Mouse (Mus musculus) liver, embryonic 14.5 days (tissue): ENCODE data around the gene Atp7b. TPM values are rescaled to one million over a fixed set of nuclear protein-coding genes. Genes with fewer than 3 reads are reported as not detected.

Source experiments
- ATAC-seq: fragments of 200-750 bp; cut with Nextera tagmentation; 2 replicates; pipeline ENCODE4 v1.8.0; 2017; ENCODE audit warnings: moderate number of reproducible peaks, mild to moderate bottlenecking, moderate library complexity; ENCODE audit not compliant: insufficient read depth
- DNase-seq, 3 experiments: peaks; one replicate each; pipeline ENCODE4 v3.0.0-alpha.2; 2012 to 2013; ENCODE audit warnings: low read depth in 3 of 3, low spot score in 3 of 3
- H3K27ac ChIP-seq: fragments of 300-500 bp; sonication (generic); 2 replicates; pipeline ENCODE4 v1.5.1; 2014; ENCODE audit warnings: moderate library complexity, mild to moderate bottlenecking, control low read depth, inconsistent platforms
- H3K27me3 ChIP-seq: fragments of 300-500 bp; sonication (generic); 2 replicates; pipeline ENCODE4 v1.6.1; 2014; ENCODE audit warnings: mild to moderate bottlenecking, low read length, moderate library complexity; ENCODE audit not compliant: control insufficient read depth, insufficient read depth
- H3K36me3 ChIP-seq: fragments of 300-500 bp; sonication (generic); replicated peaks from 2 replicates; pipeline ENCODE4 v1.6.1; 2014; ENCODE audit warnings: low read depth; ENCODE audit not compliant: control insufficient read depth, insufficient read depth
- H3K4me1 ChIP-seq, 2 experiments: fragments of 200-500 bp in 1 of 2; fragments of 300-500 bp in 1 of 2; sonication (generic) in 1 of 2; replicated peaks; 2 replicates each; pipeline ENCODE4 v1.6.1; 2012 to 2014; ENCODE audit warnings: antibody characterized with exemption in 1 of 2, inconsistent platforms in 1 of 2, low read length in 1 of 2; ENCODE audit not compliant: control insufficient read depth in 2 of 2, insufficient read depth in 2 of 2
- H3K4me2 ChIP-seq: fragments of 300-500 bp; sonication (generic); 2 replicates; pipeline ENCODE4 v1.6.1; 2014; ENCODE audit warnings: low read depth, mild to moderate bottlenecking, control low read depth, moderate library complexity
- H3K4me3 ChIP-seq, 2 experiments: fragments of 200-500 bp in 1 of 2; fragments of 300-500 bp in 1 of 2; sonication (generic) in 1 of 2; 2 replicates each; pipeline ENCODE4 v1.5.1; 2012 to 2014; ENCODE audit warnings: low read depth in 2 of 2, low read length in 2 of 2, mild to moderate bottlenecking in 2 of 2, control low read depth in 1 of 2, inconsistent platforms in 1 of 2, moderate library complexity in 1 of 2; ENCODE audit not compliant: insufficient read depth in 1 of 2
- H3K9ac ChIP-seq: fragments of 300-500 bp; sonication (generic); replicated peaks from 2 replicates; pipeline ENCODE4 v1.6.1; 2014; ENCODE audit warnings: mild to moderate bottlenecking, control low read depth, moderate library complexity
- H3K9me3 ChIP-seq: fragments of 300-500 bp; sonication (generic); 2 replicates; pipeline ENCODE4 v1.6.1; 2016; ENCODE audit warnings: low read length, mixed read lengths; ENCODE audit not compliant: control insufficient read depth
- CTCF ChIP-seq: IDR thresholded peaks from 2 replicates; pipeline ENCODE4 v1.5.1; 2016; ENCODE audit warnings: antibody characterized with exemption, low read depth, control low read depth
- EP300 ChIP-seq: IDR thresholded peaks from 2 replicates; pipeline ENCODE4 v1.6.1; 2016; ENCODE audit warnings: antibody characterized with exemption, low read depth
- WGBS: fragments of 180-500 bp; shearing (Covaris S2); extraction: QIAGEN DNeasy Blood & Tissue Kit; methylation state at CpG from one replicate; pipeline ENCODE4 v1.1.7; 2014; ENCODE audit not compliant: insufficient replicate concordance; 5-methylcytosine and 5-hydroxymethylcytosine counted together
- polyA plus RNA-seq, 2 experiments: library from polyadenylated mRNA; depleted of rRNA in 1 of 2; stranded (reverse) in 1 of 2; unstranded in 1 of 2; fragments of >200 nt; fragmentation: Nextera tagmentation in 1 of 2; extraction: Ambion mirVana in 1 of 2; gene quantifications; 2 replicates each; pipeline versions ENCODE4 v1.2.1 to v1.2.3; 2012 to 2014

Gene Atp7b
- polyA plus RNA-seq, 2 experiments: 9.4 to 10.4 TPM

DNA sequence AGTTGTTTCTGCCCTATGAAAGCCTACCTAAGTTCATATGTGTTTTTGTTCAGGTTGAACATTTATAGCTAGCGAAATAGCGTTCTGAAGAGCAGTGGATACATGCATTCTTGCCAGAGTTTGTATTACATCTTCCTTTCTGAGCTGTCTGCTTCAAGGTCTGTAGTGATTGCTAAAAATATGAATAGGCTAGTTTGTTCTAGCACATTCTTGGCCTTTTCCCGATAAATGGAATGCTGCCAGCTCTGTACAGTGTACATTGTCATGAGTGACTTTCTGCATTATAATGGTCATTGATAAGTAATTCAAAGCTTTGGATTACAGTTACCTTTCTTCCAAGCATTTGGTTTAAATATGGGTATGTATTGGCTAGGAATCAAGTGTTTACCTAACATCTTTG, 1.0 kb upstream of the Atp7b start:
- Histone ChIP-seq H3K27ac (no peak overlapping the region), H3K4me3 (peak overlapping the region; percentile 95 to 99), H3K27me3 (no peaks in the 10 kb centered on the region), H3K9me3 (no peaks in the 10 kb centered on the region), H3K36me3 (peaks cover 13% of the 10 kb centered on the region), H3K4me2 (peak overlapping the region; percentile 84), H3K4me1 (peaks cover 28 to 29% of the 10 kb centered on the region in 2 experiments), H3K9ac (peak overlapping the region; percentile 59)
- DNase-seq (no peak), ATAC-seq (no peak)
- TF ChIP-seq EP300: no peak
- 4% methylated on average over 3 of the region's 3 CpGs for WGBS

- Histone ChIP-seq H3K9ac (peak within 1 kb of the TSS; percentile 95), H3K4me2 (peak within 1 kb of the TSS; percentile 84), H3K27me3 (no peaks in the 10 kb centered on the region), H3K27ac (peak within 1 kb of the TSS; percentile 83), H3K36me3 (peaks cover 6% of the 10 kb centered on the region), H3K4me3 (peak within 1 kb of the TSS; percentile 96 to 99), H3K4me1 (peaks cover 35% of the 10 kb centered on the region in 2 experiments), H3K9me3 (no peaks in the 10 kb centered on the region)
- WGBS: under 1% methylated on average over 36 of the region's 36 CpGs
- ATAC-seq (peak; percentile 95), DNase-seq (peak; percentile 99)
- TF ChIP-seq CTCF (peak; percentile 54), EP300 (no peak; the same call in 1 of the 2 replicates)
Observed at GRCm38 (mm10) chr8:22060446-22060889, 363 bp upstream of the Atp7b start, which contains the start of gene Alg11. TSS of gene Alg11 (plus strand) at chr8:22060721.

GRCm38 (mm10) chr8:22059153-22059738, 859 bp downstream of the Atp7b start:
- WGBS: 14% methylated on average over 11 of the region's 11 CpGs
- ATAC-seq (no peak), DNase-seq (no peak)
- Histone ChIP-seq H3K27me3 (no peaks in the 10 kb centered on the region), H3K27ac (peak overlapping the region; percentile 83), H3K4me2 (peak overlapping the region; percentile 84), H3K36me3 (no peaks in the 10 kb centered on the region; the same call in 1 of the 2 replicates), H3K9me3 (no peaks in the 10 kb centered on the region), H3K9ac (peak overlapping the region; percentile 95), H3K4me3 (peak overlapping the region; percentile 96 to 99), H3K4me1 (peaks cover 46 to 47% of the 10 kb centered on the region in 2 experiments)
- TF ChIP-seq CTCF (no peak), EP300 (no peak)

DNA sequence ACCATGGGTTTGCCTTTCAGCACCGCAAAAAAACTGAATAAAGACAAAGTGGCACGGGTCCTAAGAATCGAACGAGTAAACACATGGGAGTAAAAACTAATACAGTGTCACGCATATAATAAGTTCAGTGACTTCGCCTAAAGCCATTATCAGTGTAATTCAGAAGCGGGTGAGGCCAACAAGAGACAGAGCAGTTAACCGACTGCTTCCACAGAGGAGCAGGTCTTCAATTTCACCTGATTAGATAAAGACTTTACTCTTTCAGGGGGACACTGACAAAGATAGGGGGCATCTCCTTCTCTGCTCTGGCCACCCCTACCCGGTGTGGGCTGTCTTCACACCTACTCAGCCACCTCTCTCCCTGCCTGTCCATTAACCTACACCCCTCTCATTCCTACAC, 1.7 kb downstream of the Atp7b start:
- Histone ChIP-seq H3K27me3 (no peaks in the 10 kb centered on the region), H3K9ac (peak overlapping the region; percentile 95), H3K27ac (peak overlapping the region; percentile 70), H3K4me1 (peaks cover 49 to 52% of the 10 kb centered on the region in 2 experiments), H3K36me3 (no peaks in the 10 kb centered on the region; the same call in 1 of the 2 replicates), H3K4me2 (peak overlapping the region; percentile 84), H3K9me3 (no peaks in the 10 kb centered on the region), H3K4me3 (peak overlapping the region; percentile 96 to 99)
- DNase-seq (peak; percentile 50 to 55 (median 52)), ATAC-seq (peak; percentile 24)
- TF ChIP-seq EP300 (peak; percentile 78), CTCF (no peak)
- 9% methylated on average over 9 of the region's 9 CpGs for WGBS

- H3K9ac ChIP-seq: peak overlapping the region; percentile 9; the same call in 1 of the 2 replicates
- H3K4me1 ChIP-seq: peaks cover 49 to 55% of the 10 kb centered on the region in 2 experiments
- peak in 1 of 3 experiments; percentile 47 for DNase-seq
- 25% methylated on average over 3 of the region's 3 CpGs for WGBS
- TF ChIP-seq CTCF: no peak
- no peak for TF ChIP-seq EP300
- H3K36me3 ChIP-seq: peaks cover 5% of the 10 kb centered on the region
- H3K4me2 ChIP-seq: peak overlapping the region; percentile 84
- H3K27me3 ChIP-seq: no peaks in the 10 kb centered on the region
- peak overlapping the region; percentile 70 for H3K27ac ChIP-seq
- no peaks in the 10 kb centered on the region for H3K9me3 ChIP-seq
- ATAC-seq: no peak
- H3K4me3 ChIP-seq: peak overlapping the region in 1 of 2 experiments; percentile 99; a peak in 1 of 4 replicates
Observed at GRCm38 (mm10) chr8:22056850-22057249, 3.3 kb downstream of the Atp7b start.
